Mouse (Mus musculus) erythroblast, adult 5-6 weeks (primary cell): Measurements from ENCODE around the gene Irf2bp1. TPM values are rescaled to one million over a fixed set of nuclear protein-coding genes. Genes with fewer than 3 reads are reported as not detected.

Experiments
- ATAC-seq: replicated peaks from 2 replicates; pipeline ENCODE4 v1.8.0; 2016; ENCODE audit warnings: moderate number of reproducible peaks, mild to moderate bottlenecking, moderate TSS enrichment, inconsistent platforms; ENCODE audit not compliant: poor library complexity, low FRiP score, severe bottlenecking
- total RNA-seq, 2 experiments: library from RNA; stranded (forward) in 1 of 2; stranded (reverse) in 1 of 2; fragments of 150-400 nt in 1 of 2; fragments of 200-764, 138-1000 nt in 1 of 2; gene quantifications; 2 replicates each; pipeline versions ENCODE4 v1.2.3 to v1.2.4; 2015 to 2017; ENCODE audit warnings: low replicate concordance in 2 of 2

Gene Irf2bp1
- total RNA-seq, 2 experiments from 2014 or later, result 0.77 to 5.6 TPM

GRCm38 (mm10) chr7:18993036-18993435 lies 10.8 kb upstream of the Irf2bp1 start:
- no peak for ATAC-seq

GRCm38 (mm10) chr7:18998835-18999234 lies 5.0 kb upstream of the Irf2bp1 start:
- no peak for ATAC-seq

- ATAC-seq, result no peak
Measured at GRCm38 (mm10) chr7:19000421-19000820, 3.4 kb upstream of the Irf2bp1 start.

- ATAC-seq, result no peak
Measured at GRCm38 (mm10) chr7:19001066-19001806, 2.6 kb upstream of the Irf2bp1 start.

GRCm38 (mm10) chr7:19001807-19002085 lies 2.1 kb upstream of the Irf2bp1 start:
- no peak for ATAC-seq

- ATAC-seq, result no peak
Measured at GRCm38 (mm10) chr7:19002115-19002514, 1.7 kb upstream of the Irf2bp1 start.

- ATAC-seq, result peak; percentile 73
Measured at GRCm38 (mm10) chr7:19002848-19003498, 871 bp upstream of the Irf2bp1 start.

GRCm38 (mm10) chr7:19004631-19005079 lies 811 bp downstream of the Irf2bp1 start:
- ATAC-seq, result no peak

- ATAC-seq, result no peak
Measured at GRCm38 (mm10) chr7:19005417-19006121, 1.7 kb downstream of the Irf2bp1 start.

GRCm38 (mm10) chr7:19006476-19006875 lies 2.6 kb downstream of the Irf2bp1 start:
- ATAC-seq, result peak; percentile 65

- ATAC-seq, result no peak
Measured at GRCm38 (mm10) chr7:19007026-19007977, 3.5 kb downstream of the Irf2bp1 start.

GRCm38 (mm10) chr7:19010581-19010980 lies 6.7 kb downstream of the Irf2bp1 start:
- ATAC-seq, result no peak

GRCm38 (mm10) chr7:19012025-19012621 lies 8.3 kb downstream of the Irf2bp1 start:
- no peak for ATAC-seq

GRCm38 (mm10) chr7:19012882-19013281 lies 9.0 kb downstream of the Irf2bp1 start:
- no peak for ATAC-seq

GRCm38 (mm10) chr7:19014452-19014851 lies 10.6 kb downstream of the Irf2bp1 start:
- no peak for ATAC-seq

- ATAC-seq, result no peak
Measured at GRCm38 (mm10) chr7:19016042-19016441, 12.2 kb downstream of the Irf2bp1 start.

- no peak for ATAC-seq
Measured at GRCm38 (mm10) chr7:19017909-19018308, 14.1 kb downstream of the Irf2bp1 start.

GRCm38 (mm10) chr7:19021048-19021447 lies 17.2 kb downstream of the Irf2bp1 start:
- ATAC-seq, result no peak

GRCm38 (mm10) chr7:19022189-19022958 lies 18.5 kb downstream of the Irf2bp1 start:
- no peak for ATAC-seq
